Mouse (Mus musculus) MEL (cell line): ENCODE results near the gene Scn11a. TPM values are rescaled to one million over a fixed set of nuclear protein-coding genes. Genes with fewer than 3 reads are reported as not detected.

Experiments
- DNase-seq: peaks from one replicate; pipeline ENCODE4 v3.0.0; 2011; ENCODE audit warnings: low read depth, low spot score
- H3K27ac ChIP-seq: 2 replicates; pipeline ENCODE4 v1.5.1; 2012; ENCODE audit warnings: low read depth, mild to moderate bottlenecking, control low read depth, low read length, moderate library complexity; ENCODE audit not compliant: control insufficient read depth
- H3K27me3 ChIP-seq, 2 experiments: fragments of 150-350 bp in 1 of 2; sonication (generic) in 1 of 2; 2 replicates each; pipeline ENCODE4 v1.6.1; 2012; ENCODE audit warnings: low read length in 2 of 2, mild to moderate bottlenecking in 2 of 2, improper control_type of control experiment in 1 of 2, moderate library complexity in 1 of 2; ENCODE audit not compliant: insufficient read depth in 2 of 2, control insufficient read depth in 1 of 2
- H3K36me3 ChIP-seq, 2 experiments: 2 replicates each; pipeline ENCODE4 v1.6.1; 2012 to 2014; ENCODE audit warnings: low read length in 2 of 2, improper control_type of control experiment in 1 of 2, inconsistent platforms in 1 of 2, mild to moderate bottlenecking in 1 of 2; ENCODE audit not compliant: insufficient read depth in 2 of 2, control insufficient read depth in 1 of 2
- H3K4me1 ChIP-seq, 2 experiments: fragments of 150-350 bp in 1 of 2; sonication (generic) in 1 of 2; 2 replicates each; pipeline ENCODE4 v1.6.1; 2012; ENCODE audit warnings: low read length in 2 of 2, improper control_type of control experiment in 1 of 2, mild to moderate bottlenecking in 1 of 2; ENCODE audit not compliant: insufficient read depth in 2 of 2, control insufficient read depth in 1 of 2
- H3K4me3 ChIP-seq, 2 experiments: fragments of 150-350 bp in 1 of 2; sonication (generic) in 1 of 2; 2 replicates each; pipeline ENCODE4 v1.5.1; 2012; ENCODE audit warnings: low read depth in 2 of 2, low read length in 2 of 2, mild to moderate bottlenecking in 2 of 2, moderate library complexity in 2 of 2, control low read depth in 1 of 2, improper control_type of control experiment in 1 of 2; ENCODE audit not compliant: control insufficient read depth in 1 of 2, insufficient read depth in 1 of 2
- H3K79me2 ChIP-seq: 2 replicates; pipeline ENCODE4 v1.6.1; 2012; ENCODE audit warnings: mild to moderate bottlenecking, low read length, moderate library complexity; ENCODE audit not compliant: control insufficient read depth, poor library complexity, insufficient read depth
- H3K9ac ChIP-seq: 2 replicates; pipeline ENCODE4 v1.6.1; 2012; ENCODE audit warnings: low read depth, mild to moderate bottlenecking, control low read depth, low read length, moderate library complexity; ENCODE audit not compliant: control insufficient read depth, poor library complexity, severe bottlenecking
- H3K9me3 ChIP-seq: fragments of 150-350 bp; sonication (generic); replicated peaks from 2 replicates; pipeline ENCODE4 v1.6.1; 2012; ENCODE audit warnings: mild to moderate bottlenecking, low read length, improper control_type of control experiment, moderate library complexity; ENCODE audit not compliant: insufficient read depth
- CHD2 ChIP-seq: IDR thresholded peaks from 2 replicates; pipeline ENCODE4 v1.6.1; 2011; ENCODE audit warnings: low read length, improper control_type of control experiment
- E2F4 ChIP-seq: IDR thresholded peaks from 2 replicates; pipeline ENCODE4 v1.6.1; 2011; ENCODE audit warnings: low read depth, low read length, improper control_type of control experiment, borderline replicate concordance
- GABPA ChIP-seq: IDR thresholded peaks from 2 replicates; pipeline ENCODE4 v1.6.1; 2012; ENCODE audit warnings: low read depth, mild to moderate bottlenecking, inconsistent platforms, low read length, improper control_type of control experiment, moderate library complexity
- HCFC1 ChIP-seq: IDR thresholded peaks from 2 replicates; pipeline ENCODE4 v1.6.1; 2012; ENCODE audit warnings: low read depth, mild to moderate bottlenecking, inconsistent platforms, low read length, improper control_type of control experiment, moderate library complexity
- JUND ChIP-seq: IDR thresholded peaks from 2 replicates; pipeline ENCODE4 v1.6.1; 2011; ENCODE audit warnings: low read depth, mild to moderate bottlenecking, improper control_type of control experiment, low read length
- KAT2A ChIP-seq: conservative IDR thresholded peaks from 2 replicates; pipeline ENCODE4 v1.6.1; 2012; ENCODE audit warnings: low read depth, low read length, improper control_type of control experiment, inconsistent platforms
- MAFK ChIP-seq: IDR thresholded peaks from 2 replicates; pipeline ENCODE4 v1.6.1; 2011; ENCODE audit warnings: low read depth, mild to moderate bottlenecking, low read length, improper control_type of control experiment, borderline replicate concordance
- MAZ ChIP-seq: IDR thresholded peaks from 2 replicates; pipeline ENCODE4 v1.6.1; 2012; ENCODE audit warnings: low read depth, mild to moderate bottlenecking, inconsistent platforms, low read length, improper control_type of control experiment
- MYC ChIP-seq: IDR thresholded peaks from 2 replicates; pipeline ENCODE4 v1.6.1; 2011; ENCODE audit warnings: low read depth, mild to moderate bottlenecking, low read length, improper control_type of control experiment, moderate library complexity
- POLR2A ChIP-seq, 2 experiments: IDR thresholded peaks; 2 replicates each; pipeline ENCODE4 v1.6.1; 2011 to 2012; ENCODE audit warnings: low read length in 2 of 2, mild to moderate bottlenecking in 2 of 2, control low read depth in 1 of 2, improper control_type of control experiment in 1 of 2, low read depth in 1 of 2, moderate library complexity in 1 of 2; ENCODE audit not compliant: control insufficient read depth in 1 of 2, insufficient read depth in 1 of 2, poor library complexity in 1 of 2
- POLR2AphosphoS2 ChIP-seq: IDR thresholded peaks from 2 replicates; pipeline ENCODE4 v1.6.1; 2011; ENCODE audit warnings: low read length, improper control_type of control experiment
- POLR2AphosphoS5 ChIP-seq: IDR thresholded peaks from 2 replicates; pipeline ENCODE4 v1.6.1; 2012; ENCODE audit warnings: low read depth, borderline replicate concordance, mild to moderate bottlenecking, inconsistent platforms, low read length, moderate library complexity, mixed read lengths
- RAD21 ChIP-seq: IDR thresholded peaks from 2 replicates; pipeline ENCODE4 v1.6.1; 2011; ENCODE audit warnings: mild to moderate bottlenecking, low read depth, low read length, improper control_type of control experiment
- RCOR1 ChIP-seq: IDR thresholded peaks from 2 replicates; pipeline ENCODE4 v1.6.1; 2012; ENCODE audit warnings: low read depth, mild to moderate bottlenecking, inconsistent platforms, low read length, improper control_type of control experiment
- TBP ChIP-seq: IDR thresholded peaks from 2 replicates; pipeline ENCODE4 v1.8.0; 2011; ENCODE audit warnings: low read depth, low read length, improper control_type of control experiment
- TCF12 ChIP-seq: IDR thresholded peaks from 2 replicates; pipeline ENCODE4 v1.6.1; 2014; ENCODE audit warnings: low read depth, mild to moderate bottlenecking, inconsistent platforms, low read length, improper control_type of control experiment, moderate library complexity
- UBTF ChIP-seq: IDR thresholded peaks from 2 replicates; pipeline ENCODE4 v1.6.1; 2012; ENCODE audit warnings: low read depth, mild to moderate bottlenecking, inconsistent platforms, low read length, improper control_type of control experiment, moderate library complexity, borderline replicate concordance; ENCODE audit not compliant: insufficient read depth
- USF1 ChIP-seq: IDR thresholded peaks from 2 replicates; pipeline ENCODE4 v1.6.1; 2014; ENCODE audit warnings: low read depth, mild to moderate bottlenecking, inconsistent platforms, low read length, improper control_type of control experiment, moderate library complexity
- ZC3H11A ChIP-seq: IDR thresholded peaks from 2 replicates; pipeline ENCODE4 v1.6.1; 2012; ENCODE audit warnings: low read depth, mild to moderate bottlenecking, inconsistent platforms, low read length, improper control_type of control experiment
- polyA plus RNA-seq, 2 experiments: library from polyadenylated mRNA; stranded (reverse) in 1 of 2; unstranded in 1 of 2; fragments of >175 nt in 1 of 2; fragments of >200 nt in 1 of 2; gene quantifications; 2 replicates each; pipeline versions ENCODE4 v1.2.1 to v1.2.4; 2012; ENCODE audit warnings: low replicate concordance in 2 of 2, low read depth in 1 of 2; ENCODE audit not compliant: insufficient read length in 2 of 2, insufficient read depth in 1 of 2, missing spikeins in 1 of 2
- total RNA-seq: library from RNA; depleted of rRNA; stranded (reverse); fragments of 300-350 nt; gene quantifications from 2 replicates; pipeline ENCODE4 v1.2.3, GENCODE M21; 2012; rRNA removed

The Scn11a gene
- total and polyA plus RNA-seq, 3 experiments: 0.04 to 0.15 TPM; not detected in 1

GRCm38 (mm10) chr9:119706700-119707099 is 118.6 kb downstream of the Scn11a start:
- H3K4me1 ChIP-seq: no peaks in the 10 kb centered on the region
- H3K36me3 ChIP-seq: no peaks in the 10 kb centered on the region
- DNase-seq: peak; percentile 51
- no peak overlapping the region for H3K9ac ChIP-seq
- TF ChIP-seq CHD2 (no peak), GABPA (no peak), TCF12 (no peak), UBTF (no peak), HCFC1 (no peak), MAZ (no peak), POLR2AphosphoS5 (no peak), POLR2AphosphoS2 (no peak), RCOR1 (no peak), RAD21 (no peak), ZC3H11A (no peak), POLR2A (IDR thresholded peaks at IDR 0.05; ENCODE audit: control insufficient read depth in 1 of 2, insufficient read depth in 1 of 2, low read depth in 1 of 2, low read length in 2 of 2, poor library complexity in 1 of 2) (no peak), MAFK (no peak), USF1 (no peak), JUND (no peak), E2F4 (no peak), TBP (no peak), KAT2A (no peak), MYC (no peak)
- no peaks in the 10 kb centered on the region for H3K79me2 ChIP-seq
- H3K27me3 ChIP-seq: no peaks in the 10 kb centered on the region; a peak in 1 of 4 replicates
- no peak overlapping the region for H3K27ac ChIP-seq
- no peaks in the 10 kb centered on the region for H3K9me3 ChIP-seq
- no peak overlapping the region for H3K4me3 ChIP-seq

Other genes with a start within 250 kb of the Scn11a start
- not detected in 2 replicates for gene Scn5a, start 246.4 kb downstream of the Scn11a start, total RNA-seq
- under 1 TPM in 1 of 2 experiments, not detected in 1; 0.03 TPM for gene Scn5a, start 246.4 kb downstream of the Scn11a start, polyA plus RNA-seq
- 0.27 and 0.42 TPM in 2 replicates for gene Scn10a, start 106.1 kb downstream of the Scn11a start, total RNA-seq
- 1 to 10 TPM in 1 of 2 experiments, not detected in 1; 2.9 TPM for gene Scn10a, start 106.1 kb downstream of the Scn11a start, polyA plus RNA-seq
- 31.0 and 34.1 TPM in 2 replicates for gene Wdr48, start 69.4 kb upstream of the Scn11a start, total RNA-seq
- gene Wdr48, start 69.4 kb upstream of the Scn11a start, polyA plus RNA-seq: 10 to 100 TPM in 1 of 2 experiments, not detected in 1; 40.5 TPM
- gene Gorasp1, start 112.1 kb upstream of the Scn11a start, total RNA-seq: 15.8 and 18.3 TPM in 2 replicates
- gene Gorasp1, start 112.1 kb upstream of the Scn11a start, polyA plus RNA-seq: 10 to 100 TPM in 1 of 2 experiments, not detected in 1; 21.9 TPM
- gene Ttc21a, start 112.2 kb upstream of the Scn11a start, total RNA-seq: not detected in 2 replicates
- under 1 TPM in 1 of 2 experiments, not detected in 1; 0.01 TPM for gene Ttc21a, start 112.2 kb upstream of the Scn11a start, polyA plus RNA-seq
- gene Csrnp1, start 159.2 kb upstream of the Scn11a start, total RNA-seq: 3.7 and 4.1 TPM in 2 replicates
- 1 to 10 TPM in 1 of 2 experiments, not detected in 1; 8.1 TPM for gene Csrnp1, start 159.2 kb upstream of the Scn11a start, polyA plus RNA-seq
- gene Xirp1, start 198.1 kb upstream of the Scn11a start, total RNA-seq: not detected in 2 replicates
- gene Xirp1, start 198.1 kb upstream of the Scn11a start, polyA plus RNA-seq: not detected
- not detected in 2 replicates for gene Cx3cr1, start 244.4 kb upstream of the Scn11a start, total RNA-seq
- gene Cx3cr1, start 244.4 kb upstream of the Scn11a start, polyA plus RNA-seq: not detected